Mouse (Mus musculus): Measurements from ENCODE around the gene Trir. TPM values are rescaled to one million over a fixed set of nuclear protein-coding genes. Genes with fewer than 3 reads are reported as not detected.

Trir gene
- polyA plus RNA-seq, 1 experiment: 321 TPM

DNA sequence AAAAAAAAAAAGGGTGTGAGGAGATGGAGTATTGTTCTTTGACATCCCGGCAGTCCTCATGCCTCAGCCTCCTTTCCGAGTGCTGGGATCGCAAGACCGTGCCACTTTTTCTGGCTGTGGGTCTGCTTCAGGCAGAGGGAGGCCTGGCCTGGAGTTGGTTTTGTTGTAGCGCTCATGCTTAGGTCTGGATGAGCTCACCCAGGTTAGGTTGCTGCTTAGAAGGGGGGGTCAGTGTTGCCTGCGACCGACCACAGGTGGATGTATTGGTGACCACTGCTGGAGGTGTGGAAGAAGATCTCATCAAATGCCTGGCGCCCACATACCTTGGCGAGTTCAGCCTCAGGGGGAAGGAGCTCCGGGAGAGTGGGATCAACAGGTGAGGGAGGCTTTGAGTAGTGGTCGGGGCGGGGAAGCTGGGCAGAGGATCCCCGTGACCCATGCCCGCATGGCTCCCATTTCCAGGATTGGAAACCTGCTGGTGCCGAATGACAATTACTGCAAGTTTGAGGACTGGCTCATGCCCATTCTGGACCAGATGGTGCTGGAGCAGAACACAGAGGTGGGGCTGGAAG, 46.5 kb downstream of the Trir start:
- no peak for TF ChIP-seq CTCF (IDR thresholded peaks at IDR 0.05; ENCODE audit: control insufficient read depth, insufficient read depth, insufficient read length)
- no peak for TF ChIP-seq USF1 (IDR thresholded peaks at IDR 0.05; ENCODE audit: low read depth)
- no peak for TF ChIP-seq MYOD1 (IDR thresholded peaks at IDR 0.05; ENCODE audit: control insufficient read depth, insufficient read length, low read depth)
- no peak for TF ChIP-seq CEBPB (IDR thresholded peaks at IDR 0.05; ENCODE audit: low read depth)
- no peak for TF ChIP-seq FOSL1 (IDR thresholded peaks at IDR 0.05; ENCODE audit: insufficient read depth, low read length, poor library complexity, severe bottlenecking)
- TF ChIP-seq MAX (IDR thresholded peaks at IDR 0.05): no peak
- no peak for TF ChIP-seq MYOG (IDR thresholded peaks at IDR 0.05; ENCODE audit: control insufficient read depth, extremely low read depth, insufficient read length)
- Histone ChIP-seq H3K27me3 (ENCODE audit: control insufficient read depth, insufficient read depth, insufficient read length) (no peaks in the 10 kb centered on the region), H3K79me3 (ENCODE audit: low read depth) (peaks cover 11% of the 10 kb centered on the region), H3ac (ENCODE audit: control insufficient read depth, insufficient read length, low read depth) (peak overlapping the region; percentile 57), H3K79me2 (ENCODE audit: control insufficient read depth, insufficient read depth) (peaks cover 32% of the 10 kb centered on the region), H3K4me3 (ENCODE audit: insufficient read depth, poor library complexity, severe bottlenecking) (no peak overlapping the region), H3K36me3 (ENCODE audit: control insufficient read depth, insufficient read depth) (peaks cover 50% of the 10 kb centered on the region)

DNA sequence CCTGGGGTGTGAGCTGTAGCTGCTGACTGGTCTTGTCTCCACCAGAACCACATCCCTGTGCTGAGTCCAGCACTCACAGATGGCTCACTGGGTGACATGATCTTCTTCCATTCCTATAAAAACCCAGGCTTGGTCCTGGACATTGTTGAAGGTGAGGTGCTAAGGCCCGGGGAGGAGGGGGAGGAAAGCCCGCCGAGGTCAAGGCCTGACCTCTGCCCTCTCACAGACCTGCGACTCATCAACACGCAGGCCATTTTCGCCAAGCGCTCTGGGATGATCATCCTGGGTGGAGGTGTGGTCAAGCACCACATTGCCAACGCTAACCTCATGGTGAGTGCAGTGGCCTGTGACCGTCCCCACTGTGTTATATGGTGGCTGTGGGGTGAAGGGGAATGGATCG, 47.5 kb downstream of the Trir start:
- no peaks in the 10 kb centered on the region for H3K27me3 ChIP-seq (ENCODE audit: control insufficient read depth, insufficient read depth, insufficient read length)
- H3K4me3 ChIP-seq (ENCODE audit: insufficient read depth, poor library complexity, severe bottlenecking): no peak overlapping the region
- H3K79me3 ChIP-seq (ENCODE audit: low read depth): peaks cover 13% of the 10 kb centered on the region
- H3K79me2 ChIP-seq (ENCODE audit: control insufficient read depth, insufficient read depth): peaks cover 32% of the 10 kb centered on the region
- TF ChIP-seq CEBPB (IDR thresholded peaks at IDR 0.05; ENCODE audit: low read depth): no peak
- no peak for TF ChIP-seq MYOG (IDR thresholded peaks at IDR 0.05; ENCODE audit: control insufficient read depth, extremely low read depth, insufficient read length)
- TF ChIP-seq MAX (IDR thresholded peaks at IDR 0.05): no peak
- TF ChIP-seq FOSL1 (IDR thresholded peaks at IDR 0.05; ENCODE audit: insufficient read depth, low read length, poor library complexity, severe bottlenecking): no peak
- TF ChIP-seq CTCF (IDR thresholded peaks at IDR 0.05; ENCODE audit: control insufficient read depth, insufficient read depth, insufficient read length): no peak
- TF ChIP-seq USF1 (IDR thresholded peaks at IDR 0.05; ENCODE audit: low read depth): no peak
- no peak for TF ChIP-seq MYOD1 (IDR thresholded peaks at IDR 0.05; ENCODE audit: control insufficient read depth, insufficient read length, low read depth)
- H3K36me3 ChIP-seq (ENCODE audit: control insufficient read depth, insufficient read depth): peaks cover 59% of the 10 kb centered on the region
- no peak overlapping the region for H3ac ChIP-seq (ENCODE audit: control insufficient read depth, insufficient read length, low read depth)

DNA sequence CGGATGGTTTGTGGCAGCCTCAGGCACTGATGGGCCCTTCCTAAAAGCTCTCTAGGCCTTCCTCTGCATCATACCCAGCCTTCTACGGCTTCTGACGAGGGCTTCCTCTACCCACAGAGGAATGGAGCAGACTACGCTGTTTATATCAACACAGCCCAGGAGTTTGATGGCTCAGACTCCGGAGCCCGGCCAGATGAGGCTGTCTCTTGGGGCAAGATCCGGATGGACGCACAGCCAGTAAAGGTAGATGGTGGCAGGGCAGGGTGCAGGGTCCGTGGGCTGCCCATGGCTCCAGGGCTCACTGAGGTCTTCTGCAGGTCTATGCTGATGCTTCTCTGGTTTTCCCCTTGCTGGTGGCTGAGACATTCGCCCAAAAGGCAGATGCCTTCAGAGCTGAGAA, 48.0 kb downstream of the Trir start:
- H3K4me3 ChIP-seq (ENCODE audit: insufficient read depth, poor library complexity, severe bottlenecking): no peak overlapping the region
- peaks cover 61% of the 10 kb centered on the region for H3K36me3 ChIP-seq (ENCODE audit: control insufficient read depth, insufficient read depth)
- peaks cover 15% of the 10 kb centered on the region for H3K79me3 ChIP-seq (ENCODE audit: low read depth)
- H3ac ChIP-seq (ENCODE audit: control insufficient read depth, insufficient read length, low read depth): no peak overlapping the region
- H3K27me3 ChIP-seq (ENCODE audit: control insufficient read depth, insufficient read depth, insufficient read length): no peaks in the 10 kb centered on the region
- peaks cover 37% of the 10 kb centered on the region for H3K79me2 ChIP-seq (ENCODE audit: control insufficient read depth, insufficient read depth)
- TF ChIP-seq CEBPB (IDR thresholded peaks at IDR 0.05; ENCODE audit: low read depth): no peak
- no peak for TF ChIP-seq MYOD1 (IDR thresholded peaks at IDR 0.05; ENCODE audit: control insufficient read depth, insufficient read length, low read depth)
- no peak for TF ChIP-seq MAX (IDR thresholded peaks at IDR 0.05)
- TF ChIP-seq MYOG (IDR thresholded peaks at IDR 0.05; ENCODE audit: control insufficient read depth, extremely low read depth, insufficient read length): no peak

DNA sequence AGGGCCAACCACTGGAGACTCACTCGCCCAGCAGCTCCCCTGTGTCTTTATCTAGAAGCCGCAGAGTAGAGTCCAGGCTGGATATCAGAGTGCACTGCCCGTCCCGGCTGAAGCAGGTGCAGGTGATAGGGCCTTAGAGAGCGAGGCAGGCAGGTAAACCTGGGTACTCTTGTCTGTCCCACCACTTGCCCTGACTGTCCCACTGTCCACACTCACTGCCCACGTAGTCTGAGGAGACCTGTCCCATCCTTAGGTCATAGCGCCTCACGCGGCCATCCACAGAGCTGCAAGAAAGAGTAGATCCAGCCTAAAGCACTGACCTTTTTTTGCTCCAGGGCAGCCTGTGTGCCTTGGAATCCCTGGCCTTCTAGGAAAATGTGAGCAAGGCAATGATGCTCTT, 49.4 kb downstream of the Trir start:
- TF ChIP-seq CTCF (IDR thresholded peaks at IDR 0.05; ENCODE audit: control insufficient read depth, insufficient read depth, insufficient read length) (peak; percentile 57), MAX (IDR thresholded peaks at IDR 0.05) (no peak), CEBPB (IDR thresholded peaks at IDR 0.05; ENCODE audit: low read depth) (no peak)
- no peak overlapping the region for H3ac ChIP-seq (ENCODE audit: control insufficient read depth, insufficient read length, low read depth)
- peaks cover 60% of the 10 kb centered on the region for H3K36me3 ChIP-seq (ENCODE audit: control insufficient read depth, insufficient read depth)
- no peaks in the 10 kb centered on the region for H3K27me3 ChIP-seq (ENCODE audit: control insufficient read depth, insufficient read depth, insufficient read length)
- H3K79me3 ChIP-seq (ENCODE audit: low read depth): peaks cover 17% of the 10 kb centered on the region
- peaks cover 50% of the 10 kb centered on the region for H3K79me2 ChIP-seq (ENCODE audit: control insufficient read depth, insufficient read depth)
- H3K4me3 ChIP-seq (ENCODE audit: insufficient read depth, poor library complexity, severe bottlenecking): no peak overlapping the region

DNA sequence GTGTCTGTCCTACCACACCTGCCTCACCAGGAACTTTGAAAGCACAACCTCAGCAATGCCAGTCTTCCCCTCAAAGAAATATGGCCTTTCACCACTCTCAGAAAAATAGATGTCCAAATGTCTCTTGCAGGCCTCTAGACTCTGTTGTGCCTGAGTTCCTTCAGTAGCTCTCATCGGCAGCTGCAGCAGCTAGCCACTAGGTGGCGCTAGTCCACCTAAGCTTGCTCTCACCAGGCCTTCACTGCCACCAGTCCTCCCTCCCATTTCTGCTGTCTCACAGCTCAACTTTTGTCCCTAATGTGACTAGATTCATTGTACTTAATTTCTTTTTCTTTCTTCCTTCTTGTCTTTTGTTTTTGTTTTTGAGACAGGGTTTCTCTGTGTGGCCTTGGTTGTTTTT, 50.4 kb downstream of the Trir start:
- Histone ChIP-seq H3K79me2 (ENCODE audit: control insufficient read depth, insufficient read depth) (peaks cover 55% of the 10 kb centered on the region), H3K79me3 (ENCODE audit: low read depth) (peaks cover 24% of the 10 kb centered on the region), H3K4me3 (ENCODE audit: insufficient read depth, poor library complexity, severe bottlenecking) (no peak overlapping the region), H3ac (ENCODE audit: control insufficient read depth, insufficient read length, low read depth) (no peak overlapping the region), H3K27me3 (ENCODE audit: control insufficient read depth, insufficient read depth, insufficient read length) (no peaks in the 10 kb centered on the region), H3K36me3 (ENCODE audit: control insufficient read depth, insufficient read depth) (peaks cover 60% of the 10 kb centered on the region)
- TF ChIP-seq CEBPB (IDR thresholded peaks at IDR 0.05; ENCODE audit: low read depth): no peak
- TF ChIP-seq FOSL1 (IDR thresholded peaks at IDR 0.05; ENCODE audit: insufficient read depth, low read length, poor library complexity, severe bottlenecking): no peak
- TF ChIP-seq MYOG (IDR thresholded peaks at IDR 0.05; ENCODE audit: control insufficient read depth, extremely low read depth, insufficient read length): no peak
- peak; percentile 77 for TF ChIP-seq CTCF (IDR thresholded peaks at IDR 0.05; ENCODE audit: control insufficient read depth, insufficient read depth, insufficient read length)

Small RNA genes within 50 kb of the gene (microRNA-seq; reads per million reads assigned to microRNA genes)
- gene Mir7070 (ENCODE audit: borderline microRNAs expressed): 1.8 reads per million, percentile 38 among the genes with 10 or more reads in this experiment

Other genes starting within 250 kb of the Trir start
- gene Nfix, start 226.5 kb upstream of the Trir start, polyA plus RNA-seq (2012; fragmentation: generic; extraction: Trizol): 50.7 TPM
- 2.4 TPM for gene Dand5, start 204.0 kb upstream of the Trir start, polyA plus RNA-seq (2012; fragmentation: generic; extraction: Trizol)
- 32.5 TPM for gene Gadd45gip1, start 195.3 kb upstream of the Trir start, polyA plus RNA-seq (2012; fragmentation: generic; extraction: Trizol)
- gene Rad23a, start 186.2 kb upstream of the Trir start, polyA plus RNA-seq (2012; fragmentation: generic; extraction: Trizol): 68.3 TPM
- gene Calr, start 179.9 kb upstream of the Trir start, polyA plus RNA-seq (2012; fragmentation: generic; extraction: Trizol): 687 TPM
- gene Farsa, start 169.8 kb upstream of the Trir start, polyA plus RNA-seq (2012; fragmentation: generic; extraction: Trizol): 104 TPM
- 8.5 TPM for gene Syce2, start 154.7 kb upstream of the Trir start, polyA plus RNA-seq (2012; fragmentation: generic; extraction: Trizol)
- gene Gcdh, start 132.9 kb upstream of the Trir start, polyA plus RNA-seq (2012; fragmentation: generic; extraction: Trizol): 11.4 TPM
- 0.09 TPM for gene Klf1, start 124.9 kb upstream of the Trir start, polyA plus RNA-seq (2012; fragmentation: generic; extraction: Trizol)
- gene Dnase2a, start 118.3 kb upstream of the Trir start, polyA plus RNA-seq (2012; fragmentation: generic; extraction: Trizol): 9.0 TPM
- gene Mast1, start 89.5 kb upstream of the Trir start, polyA plus RNA-seq (2012; fragmentation: generic; extraction: Trizol): not detected
- 0.05 TPM for gene Rtbdn, start 79.8 kb upstream of the Trir start, polyA plus RNA-seq (2012; fragmentation: generic; extraction: Trizol)
- gene Gm49661, start 57.4 kb upstream of the Trir start, polyA plus RNA-seq (2012; fragmentation: generic; extraction: Trizol): not detected
- 609 TPM for gene Prdx2, start 57.2 kb upstream of the Trir start, polyA plus RNA-seq (2012; fragmentation: generic; extraction: Trizol)
- gene Rnaseh2a, start 57.1 kb upstream of the Trir start, polyA plus RNA-seq (2012; fragmentation: generic; extraction: Trizol): 145 TPM
- gene Junb, start 48.1 kb upstream of the Trir start, polyA plus RNA-seq (2012; fragmentation: generic; extraction: Trizol): 158 TPM
- gene Hook2, start 36.2 kb upstream of the Trir start, polyA plus RNA-seq (2012; fragmentation: generic; extraction: Trizol): 7.0 TPM
- gene Best2, start 12.3 kb upstream of the Trir start, polyA plus RNA-seq (2012; fragmentation: generic; extraction: Trizol): 0.04 TPM
- 253 TPM for gene Asna1, start 1.5 kb upstream of the Trir start, polyA plus RNA-seq (2012; fragmentation: generic; extraction: Trizol)
- 52.0 TPM for gene Tnpo2, start 10.1 kb downstream of the Trir start, polyA plus RNA-seq (2012; fragmentation: generic; extraction: Trizol)
- gene Fbxw9, start 33.2 kb downstream of the Trir start, polyA plus RNA-seq (2012; fragmentation: generic; extraction: Trizol): 20.0 TPM
- gene Gm5741, start 41.2 kb downstream of the Trir start, polyA plus RNA-seq (2012; fragmentation: generic; extraction: Trizol): not detected
- gene Dhps, start 44.9 kb downstream of the Trir start, polyA plus RNA-seq (2012; fragmentation: generic; extraction: Trizol): 123 TPM
- gene Wdr83os, start 53.9 kb downstream of the Trir start, polyA plus RNA-seq (2012; fragmentation: generic; extraction: Trizol): 152 TPM
- gene Wdr83, start 54.5 kb downstream of the Trir start, polyA plus RNA-seq (2012; fragmentation: generic; extraction: Trizol): 25.0 TPM
- 9.8 TPM for gene Man2b1, start 56.4 kb downstream of the Trir start, polyA plus RNA-seq (2012; fragmentation: generic; extraction: Trizol)
- 0.07 TPM for gene Zfp791, start 96.3 kb downstream of the Trir start, polyA plus RNA-seq (2012; fragmentation: generic; extraction: Trizol)
- gene Cks1brt, start 125.1 kb downstream of the Trir start, polyA plus RNA-seq (2012; fragmentation: generic; extraction: Trizol): not detected
- not detected for gene Olfr371, start 199.2 kb downstream of the Trir start, polyA plus RNA-seq (2012; fragmentation: generic; extraction: Trizol)

Data from C2C12 (cell line).